Mouse (Mus musculus): ENCODE data around the gene Map4. TPM values are rescaled to one million over a fixed set of nuclear protein-coding genes. Genes with fewer than 3 reads are reported as not detected.

Gene Map4
- polyA plus RNA-seq, 1 experiment from 2014 or later, result 76.2 TPM

Small RNA genes lying within 50 kb of the gene (microRNA-seq; reads per million reads assigned to microRNA genes)
- 7.6 reads per million for gene Mir7089 (ENCODE audit: insufficient number of aligned reads)

Other genes starting within 250 kb of the Map4 start
- gene Fbxw18, start 228.8 kb upstream of the Map4 start, polyA plus RNA-seq (2014; fragmentation: Nextera tagmentation; extraction: Ambion mirVana), result not detected in 2 replicates
- gene Fbxw26, start 185.4 kb upstream of the Map4 start, polyA plus RNA-seq (2014; fragmentation: Nextera tagmentation; extraction: Ambion mirVana), result not detected in 2 replicates
- not detected in 2 replicates for gene Fbxw27, start 140.8 kb upstream of the Map4 start, polyA plus RNA-seq (2014; fragmentation: Nextera tagmentation; extraction: Ambion mirVana)
- not detected in 2 replicates for gene Spink8, start 119.2 kb upstream of the Map4 start, polyA plus RNA-seq (2014; fragmentation: Nextera tagmentation; extraction: Ambion mirVana)
- 98.6 and 105 TPM in 2 replicates for gene Nme6, start 98.7 kb upstream of the Map4 start, polyA plus RNA-seq (2014; fragmentation: Nextera tagmentation; extraction: Ambion mirVana)
- 0.44 TPM in 1 of 2 replicates, not detected in the other for gene Camp, start 81.8 kb upstream of the Map4 start, polyA plus RNA-seq (2014; fragmentation: Nextera tagmentation; extraction: Ambion mirVana)
- 42.3 and 45.8 TPM in 2 replicates for gene Cdc25a, start 55.9 kb upstream of the Map4 start, polyA plus RNA-seq (2014; fragmentation: Nextera tagmentation; extraction: Ambion mirVana)
- gene Smarcc1, start 186.2 kb downstream of the Map4 start, polyA plus RNA-seq (2014; fragmentation: Nextera tagmentation; extraction: Ambion mirVana), result 181 and 190 TPM in 2 replicates
- gene Dhx30, start 186.4 kb downstream of the Map4 start, polyA plus RNA-seq (2014; fragmentation: Nextera tagmentation; extraction: Ambion mirVana), result 186 and 198 TPM in 2 replicates

Data from forebrain, embryonic 11.5 days (tissue).